Mouse (Mus musculus) testis, adult 10 weeks (tissue): ENCODE data around the gene Icosl. TPM values are rescaled to one million over a fixed set of nuclear protein-coding genes. Genes with fewer than 3 reads are reported as not detected.

Experiments used
- polyA plus RNA-seq: library from polyadenylated mRNA; stranded (reverse); fragments of 350-450 nt; fragmentation: Illumina TruSeq; extraction: RNeasy Lipid Tissue Mini Kit (QIAGEN cat#74804); gene quantifications from one replicate; pipeline ENCODE4 v1.2.3, GENCODE M21; 2014; ENCODE audit warnings: low read depth, low replicate concordance

Icosl gene
- polyA plus RNA-seq, result 1.5 TPM

GRCm38 (mm10) chr10:78069101-78070011, at the start of gene Icosl:
TSS of gene Icosl (plus strand) at chr10:78069302.

GRCm38 (mm10) chr10:78041647-78042046, 27.5 kb upstream of the Icosl start, which contains the start of gene Dnmt3l:
TSS of gene Dnmt3l (plus strand) at chr10:78041947.

DNA sequence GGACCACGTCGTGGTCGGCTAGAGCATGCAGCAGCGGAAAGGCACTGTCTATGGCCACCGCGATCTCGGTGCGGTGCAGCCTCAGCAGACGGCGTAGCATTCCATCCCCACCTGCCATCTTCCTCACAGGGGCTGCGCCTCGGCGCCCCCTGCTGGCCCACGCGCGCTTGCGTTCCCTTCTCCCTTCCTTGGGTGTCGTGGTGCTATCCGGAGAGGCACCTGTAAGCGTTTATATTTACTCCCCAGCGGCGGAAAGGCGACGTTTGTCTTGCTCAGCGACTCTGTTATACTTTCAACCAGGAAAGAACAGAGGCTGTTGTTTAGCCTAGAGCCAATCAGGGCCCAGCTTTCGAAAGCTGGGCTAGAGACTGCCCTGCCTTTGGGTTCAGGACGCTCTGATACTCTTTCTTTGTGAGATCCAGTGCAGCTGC, 25.7 kb upstream of the Icosl start, which contains the start of gene Aire:
Aire (minus strand) TSS at position 205 of the 431 bp plus-strand sequence.

Other genes starting within 250 kb of the Icosl start
- not detected for gene Krtap10-4, start 242.2 kb upstream of the Icosl start, polyA plus RNA-seq
- not detected for gene Krtap10-10, start 233.4 kb upstream of the Icosl start, polyA plus RNA-seq
- not detected for gene Gm36176, start 222.5 kb upstream of the Icosl start, polyA plus RNA-seq
- gene Gm10318, start 216.4 kb upstream of the Icosl start, polyA plus RNA-seq, result not detected
- gene Gm3285, start 207.3 kb upstream of the Icosl start, polyA plus RNA-seq, result not detected
- 0.15 TPM for gene Lrrc3, start 166.8 kb upstream of the Icosl start, polyA plus RNA-seq
- not detected for gene Trpm2, start 98.7 kb upstream of the Icosl start, polyA plus RNA-seq
- 1.4 TPM for gene 1810043G02Rik, start 90.8 kb upstream of the Icosl start, polyA plus RNA-seq
- 0.50 TPM for gene Pfkl, start 59.2 kb upstream of the Icosl start, polyA plus RNA-seq
- 4.8 TPM for gene Dnmt3l, start 27.4 kb upstream of the Icosl start, polyA plus RNA-seq
- gene Aire, start 25.7 kb upstream of the Icosl start, polyA plus RNA-seq, result 0.17 TPM
- 6.4 TPM for gene D10Jhu81e, start 100.5 kb downstream of the Icosl start, polyA plus RNA-seq
- gene Pwp2, start 115.8 kb downstream of the Icosl start, polyA plus RNA-seq, result 1.9 TPM
- gene Trappc10, start 175.3 kb downstream of the Icosl start, polyA plus RNA-seq, result 8.4 TPM